Mouse (Mus musculus) myocyte (in vitro differentiated cells): Measurements from ENCODE around the gene Polr2l.

ENCODE experiments used
- POLR2A ChIP-seq: IDR thresholded peaks from one replicate; pipeline ENCODE4 v1.6.1; 2011; ENCODE audit warnings: low read depth, mild to moderate bottlenecking, control low read depth, moderate library complexity; ENCODE audit not compliant: insufficient read length
- POLR2AphosphoS2 ChIP-seq: IDR thresholded peaks from one replicate; pipeline ENCODE4 v1.6.1; 2011; ENCODE audit warnings: low read depth, control low read depth; ENCODE audit not compliant: insufficient read length

- TF ChIP-seq POLR2A: no peak
- TF ChIP-seq POLR2AphosphoS2: no peak
These were observed 14.9 kb downstream of the Polr2l start for GRCm38 (mm10) chr7:141460001-141460390.
